Mouse (Mus musculus): ENCODE results near the gene Fbrsl1.

Fbrsl1 gene

DNA sequence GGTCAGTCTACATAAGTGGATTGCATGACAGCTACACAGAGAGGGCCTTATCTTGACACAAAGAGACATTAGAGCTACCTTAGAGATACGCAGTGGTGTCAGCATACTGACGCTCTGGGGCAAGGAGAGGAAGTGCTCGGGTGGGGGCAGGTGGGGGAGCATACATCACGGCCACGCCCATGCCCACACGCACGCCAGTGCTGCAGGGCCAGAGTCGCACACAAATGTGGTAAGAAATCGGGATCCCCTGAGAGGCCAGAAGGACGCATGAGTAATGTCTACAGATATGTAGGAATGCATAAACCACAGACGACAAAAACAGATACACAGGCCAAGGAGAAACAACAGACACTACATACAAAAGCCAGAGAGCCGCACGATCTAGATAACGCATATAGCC lies 35.3 kb downstream of the Fbrsl1 start:
- no peak for DNase-seq (ENCODE audit: low read depth)

DNA sequence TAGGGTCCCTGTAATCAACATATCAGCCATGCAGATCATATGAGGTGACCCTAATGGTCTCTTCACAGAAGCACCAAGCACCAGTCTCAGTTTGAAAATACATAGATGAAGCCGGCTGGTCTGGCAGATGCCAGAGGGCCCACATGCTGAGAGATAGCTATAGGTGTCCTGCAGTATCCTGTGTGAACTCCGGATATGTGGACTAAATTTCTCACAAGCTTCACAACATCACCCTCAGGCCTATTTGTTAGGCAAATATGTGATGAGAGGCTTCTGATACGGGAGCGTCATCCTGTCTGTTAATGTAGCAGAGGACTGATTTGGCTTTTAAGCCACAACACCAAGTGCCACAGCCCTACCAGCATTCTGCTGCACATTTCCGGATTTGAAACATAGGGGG lies 37.9 kb downstream of the Fbrsl1 start:
- no peak for DNase-seq (ENCODE audit: low read depth)

DNA sequence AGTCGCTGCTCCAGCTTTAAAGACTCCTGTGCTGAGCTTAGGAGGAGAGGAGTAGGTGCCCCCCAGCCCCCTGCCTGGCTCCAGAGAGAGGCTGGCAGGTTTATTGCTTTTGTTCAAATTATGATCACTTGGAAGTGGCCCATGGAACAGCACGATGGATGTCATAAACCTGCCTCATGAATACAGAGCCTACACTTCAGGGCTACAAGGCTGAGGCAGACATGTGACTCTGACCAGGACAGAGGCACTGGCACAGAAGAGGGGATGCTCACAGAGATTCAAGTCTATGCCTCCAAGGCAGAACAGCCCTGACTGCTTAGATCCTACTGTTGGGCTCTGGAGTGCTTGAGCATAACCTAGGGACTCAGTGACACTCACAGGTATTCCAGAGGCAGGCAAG lies 39.3 kb downstream of the Fbrsl1 start:
- no peak for DNase-seq (ENCODE audit: low read depth)

DNA sequence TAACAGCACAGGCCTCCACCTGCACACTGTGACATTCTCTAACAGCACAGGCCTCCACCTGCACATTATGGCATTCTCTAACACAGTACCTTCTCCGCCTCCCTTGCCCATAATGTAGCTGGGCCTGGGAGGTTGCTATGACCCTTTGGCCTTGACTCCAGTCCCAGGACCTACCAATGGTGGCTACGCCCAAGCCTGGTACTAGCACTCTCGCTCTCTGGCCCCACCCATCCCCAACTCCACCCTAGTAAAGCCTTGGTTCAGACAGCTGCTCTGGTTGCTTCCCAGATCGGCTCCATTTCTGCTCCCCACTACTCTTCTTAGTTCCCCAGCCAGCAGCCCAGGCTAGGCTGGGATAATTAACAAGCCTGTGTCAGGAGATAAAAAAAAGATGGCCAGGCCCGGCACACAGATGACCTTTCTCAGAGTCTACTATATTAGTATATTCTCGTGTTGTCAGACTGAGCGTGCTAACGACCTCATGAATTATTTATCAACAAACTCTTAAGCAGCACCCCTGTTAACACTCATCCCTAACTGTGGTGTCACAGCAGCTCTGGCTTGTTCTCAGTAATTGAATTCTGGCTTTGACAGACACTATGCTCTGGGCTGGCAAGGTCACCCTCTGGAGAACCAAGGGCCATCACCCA lies 42.1 kb downstream of the Fbrsl1 start:
- peak; percentile 10 for DNase-seq (ENCODE audit: low read depth)

DNA sequence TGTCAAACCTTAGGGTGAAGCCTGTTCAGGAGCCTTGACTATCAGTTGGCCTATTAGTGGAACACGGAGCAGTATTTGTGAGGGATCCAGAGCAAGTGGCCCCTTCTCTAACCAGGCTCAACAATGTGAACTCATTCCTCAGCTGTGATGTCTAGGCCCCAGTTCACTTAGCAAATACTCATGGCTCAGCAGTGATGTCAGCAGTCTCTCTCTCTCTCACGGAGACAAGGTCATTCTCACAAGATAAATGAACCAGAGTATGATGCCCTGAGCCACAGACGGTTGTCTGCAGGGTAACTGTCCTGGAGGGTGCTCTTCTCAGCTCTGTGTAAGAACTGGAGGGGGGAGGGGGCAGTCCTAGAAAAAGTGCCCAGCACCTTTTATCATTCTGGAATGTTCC lies 44.4 kb downstream of the Fbrsl1 start:
- no peak for DNase-seq (ENCODE audit: low read depth)

DNA sequence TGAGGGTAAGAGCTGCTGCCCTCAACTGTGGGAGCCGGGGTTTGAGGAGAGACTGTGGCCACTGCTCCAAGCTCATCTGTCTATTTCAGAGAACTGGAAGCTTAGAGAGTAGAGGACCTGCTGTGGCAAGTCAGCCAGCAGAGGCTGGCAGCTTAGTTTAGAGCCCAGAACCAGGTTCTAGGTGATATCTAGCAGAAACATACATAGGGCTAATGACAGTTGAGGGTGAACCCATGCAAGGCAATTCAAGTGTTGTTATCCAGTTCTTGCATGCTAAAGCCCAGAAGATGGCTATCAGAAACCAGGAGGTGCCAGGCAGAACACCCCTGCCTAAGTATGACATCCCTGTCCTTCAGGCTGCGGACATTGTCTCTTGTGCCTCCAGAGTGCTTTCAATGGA lies 45.7 kb downstream of the Fbrsl1 start:
- DNase-seq (ENCODE audit: low read depth): no peak

DNA sequence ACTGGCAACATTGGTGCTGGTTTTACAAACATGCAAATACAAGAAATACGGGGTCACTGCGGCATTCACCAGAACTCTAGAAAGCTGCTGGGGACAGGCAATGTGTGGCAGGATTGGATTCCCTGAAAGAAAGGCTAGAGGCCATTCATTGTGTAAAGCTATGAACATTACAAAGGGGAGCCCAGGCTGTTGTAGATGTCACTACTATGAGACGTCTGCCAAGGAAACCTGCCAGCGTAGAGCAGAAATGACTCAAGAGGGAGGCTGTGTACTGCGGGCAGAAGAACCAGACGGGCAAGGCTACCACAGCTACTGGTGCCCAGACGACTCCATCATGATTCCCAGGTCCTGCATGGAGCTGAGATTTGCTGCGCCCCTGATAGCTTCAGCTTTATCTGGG lies 47.2 kb downstream of the Fbrsl1 start:
- no peak for DNase-seq (ENCODE audit: low read depth)

DNA sequence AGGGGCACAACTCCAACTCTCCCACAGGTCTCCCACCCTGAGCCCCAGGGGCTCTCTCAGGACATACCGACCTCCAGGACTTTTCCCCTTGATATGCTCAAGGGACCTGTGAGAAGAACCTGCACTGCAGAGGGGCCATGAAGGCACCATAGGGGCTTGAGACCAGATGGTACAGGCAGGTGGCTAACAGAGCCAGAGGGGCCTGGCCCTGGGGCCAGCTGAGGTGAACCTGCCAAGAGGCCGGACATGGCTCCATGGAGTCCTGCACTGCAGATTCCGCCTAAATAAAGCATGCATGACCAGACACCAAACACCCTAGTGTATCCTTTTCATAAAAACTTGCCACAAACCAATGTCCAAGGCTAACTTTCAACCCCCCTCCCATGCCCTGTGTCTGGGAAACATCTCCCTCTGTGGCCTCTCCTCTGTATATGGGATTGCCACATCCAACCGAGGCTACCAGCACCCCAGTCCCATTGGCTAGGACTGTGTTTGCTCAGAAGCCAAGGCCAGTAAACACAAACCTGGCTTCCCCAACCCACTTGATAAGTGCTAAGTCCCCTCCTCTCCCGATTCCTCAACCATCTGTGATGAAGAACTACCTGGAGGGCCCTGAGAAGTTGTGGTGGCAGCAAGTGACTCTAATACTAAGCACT lies 53.2 kb downstream of the Fbrsl1 start:
- no peak for DNase-seq (ENCODE audit: low read depth)

DNA sequence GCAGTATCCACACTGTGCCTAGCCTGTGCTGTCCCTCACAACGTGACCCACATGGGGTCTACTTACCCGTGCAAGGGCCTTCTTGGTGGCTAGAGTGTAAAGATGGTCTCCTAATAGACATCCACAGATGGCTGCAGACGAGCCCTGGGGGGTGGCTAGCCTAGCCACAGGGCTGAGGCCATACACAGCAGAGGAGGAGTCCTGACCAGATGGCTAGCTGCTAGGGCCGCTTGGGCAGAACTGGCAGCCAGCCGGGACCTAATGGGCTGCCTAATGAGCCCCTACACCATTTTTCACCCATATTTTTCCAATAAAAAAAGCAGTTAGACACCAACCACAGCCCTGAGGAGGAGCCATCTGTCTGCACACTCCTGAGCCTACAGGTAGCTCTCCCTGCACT lies 55.6 kb downstream of the Fbrsl1 start:
- DNase-seq (ENCODE audit: low read depth): no peak

DNA sequence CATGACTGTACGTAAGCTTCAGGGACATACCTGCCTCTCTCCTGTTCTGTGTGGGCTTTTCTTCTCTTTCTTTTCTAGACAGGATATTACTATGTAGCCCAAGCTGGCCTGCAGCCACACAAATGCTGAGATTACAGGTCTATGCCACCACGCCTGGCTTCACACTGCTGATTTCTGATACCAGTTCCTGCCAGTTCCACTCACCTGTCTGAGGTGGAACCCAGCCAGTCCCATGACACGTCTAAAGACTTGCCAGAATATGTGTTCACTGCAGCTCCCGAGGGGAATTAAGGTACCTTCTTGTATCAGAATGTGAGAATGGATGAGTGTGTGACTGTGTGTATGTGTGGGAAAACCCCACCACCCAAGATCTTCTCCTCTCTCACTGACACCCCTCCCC lies 57.7 kb downstream of the Fbrsl1 start:
- DNase-seq (ENCODE audit: low read depth): no peak

DNA sequence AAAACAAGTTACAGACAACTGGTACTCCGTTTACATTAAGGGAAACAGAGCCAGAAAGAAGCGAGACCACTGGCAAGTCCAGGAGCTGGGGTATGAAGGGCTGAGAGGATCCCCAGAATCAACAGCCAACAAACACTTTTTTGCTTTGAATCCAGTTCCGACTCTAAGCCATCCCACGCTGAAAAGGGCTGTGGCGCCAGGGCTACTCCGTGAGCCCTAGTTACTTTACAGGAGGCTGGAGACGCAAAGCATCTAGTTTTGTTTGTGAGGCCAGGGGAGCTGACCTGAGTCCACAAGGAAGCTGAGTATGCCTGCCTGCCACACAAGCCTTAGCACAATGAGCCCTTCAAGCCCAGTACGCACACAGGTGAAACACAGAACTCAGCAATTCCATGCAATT lies 61.0 kb downstream of the Fbrsl1 start:
- DNase-seq (ENCODE audit: low read depth): no peak

DNA sequence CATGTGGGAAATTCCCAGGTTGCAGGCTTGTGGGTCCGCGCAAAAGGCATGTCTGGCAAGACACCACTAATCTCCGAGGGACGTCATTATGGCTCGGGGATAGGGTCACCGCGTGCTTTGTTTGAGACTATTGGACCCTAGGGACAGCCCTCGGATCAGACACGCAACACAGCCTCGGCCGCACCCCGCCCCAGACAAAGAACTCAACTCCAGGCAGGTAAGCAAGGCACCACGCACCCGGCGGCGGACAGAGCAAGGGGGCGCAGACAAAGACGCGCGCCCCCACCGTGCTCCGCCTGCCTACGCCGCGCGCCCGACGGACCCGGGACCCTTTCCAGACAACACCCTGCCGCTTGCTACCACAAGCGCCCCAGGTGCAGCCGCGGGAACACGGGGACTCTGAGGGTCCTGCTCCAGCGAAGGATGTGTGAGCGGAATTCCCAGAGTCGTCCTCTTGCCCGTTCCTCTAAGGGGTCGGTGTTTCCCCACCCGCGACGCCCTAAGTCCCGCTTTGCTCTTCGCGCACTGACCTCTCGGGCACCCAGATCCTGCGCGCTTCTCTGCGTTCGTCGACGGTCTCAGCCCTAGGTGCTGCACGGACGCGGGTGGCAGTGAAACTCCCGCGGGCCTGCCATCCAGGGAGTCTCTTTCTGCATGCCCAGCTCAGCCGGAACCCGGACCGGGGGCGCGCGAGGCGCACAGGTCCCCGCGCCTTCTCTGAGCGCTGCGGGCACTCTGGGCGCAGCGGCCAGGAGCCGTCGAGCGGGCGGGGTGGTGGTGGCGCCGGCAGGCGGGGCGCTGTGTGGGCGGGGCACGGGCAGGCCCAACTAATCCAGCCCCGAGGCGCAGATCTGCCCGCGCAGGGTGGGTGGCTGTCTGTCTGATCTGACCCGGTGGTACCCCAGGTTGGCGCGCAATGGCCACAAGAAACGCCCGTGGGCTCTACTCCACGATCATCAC lies 61.7 kb downstream of the Fbrsl1 start:
- DNase-seq (ENCODE audit: low read depth): peak; percentile 24

DNA sequence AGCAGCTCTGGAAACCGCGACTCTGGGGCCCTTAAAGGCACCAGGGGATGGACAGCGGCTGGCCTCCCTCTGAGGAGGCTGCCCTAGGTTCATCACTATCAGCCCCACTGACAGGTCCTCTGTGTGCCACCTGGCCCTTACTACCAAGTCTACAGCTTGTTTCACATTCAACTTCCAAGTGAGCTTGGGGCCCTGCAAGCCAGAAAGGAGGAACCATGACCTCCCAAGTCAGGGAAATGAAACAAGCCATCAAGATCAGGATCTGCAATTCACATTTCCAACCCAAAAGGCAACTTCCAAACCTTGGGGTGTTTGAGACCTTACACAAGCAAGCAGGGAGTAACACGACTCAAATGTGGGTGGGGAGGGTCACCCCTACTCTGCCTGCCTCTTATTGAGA lies 63.0 kb downstream of the Fbrsl1 start:
- no peak for DNase-seq (ENCODE audit: low read depth)

DNA sequence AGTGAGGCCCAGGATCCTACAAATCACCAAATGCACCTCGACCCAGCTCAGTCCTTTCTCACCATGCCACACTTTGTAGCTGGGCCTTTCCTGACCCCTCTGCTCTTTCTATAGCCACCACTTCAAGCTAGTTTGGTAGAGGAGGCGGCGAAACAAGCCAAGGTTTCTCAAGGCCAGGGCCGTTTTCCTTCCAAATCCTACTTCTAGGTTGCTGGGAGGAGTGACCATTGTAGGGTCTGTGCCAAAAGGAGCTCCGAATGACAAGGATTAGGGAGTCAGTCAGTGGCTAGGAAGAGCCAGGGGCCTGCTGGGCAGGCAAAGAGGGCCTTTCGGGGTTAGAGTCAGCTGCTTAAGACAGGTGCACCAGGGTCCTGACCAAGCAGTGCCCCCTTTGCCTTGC lies 63.8 kb downstream of the Fbrsl1 start:
- DNase-seq (ENCODE audit: low read depth): no peak

DNA sequence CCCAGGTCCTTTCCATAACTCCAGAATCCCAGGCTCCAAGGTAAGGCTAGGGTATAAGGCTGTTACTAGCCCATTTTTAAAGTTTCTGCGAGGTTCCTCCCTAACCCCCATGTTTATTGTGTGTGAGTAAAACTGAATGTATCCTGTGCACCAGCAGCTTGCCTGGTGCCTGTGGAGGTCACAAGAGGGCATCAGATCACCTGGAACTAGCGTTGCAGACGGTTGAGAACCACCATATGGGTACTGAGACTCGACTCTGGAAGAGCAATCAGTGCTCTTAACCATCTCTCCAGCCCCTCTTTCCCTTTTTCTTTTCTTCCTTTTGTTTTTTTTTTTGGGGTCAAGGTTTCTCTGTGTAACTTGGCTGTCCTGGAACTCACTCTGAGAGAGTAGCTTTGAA lies 68.5 kb downstream of the Fbrsl1 start:
- DNase-seq (ENCODE audit: low read depth): no peak

DNA sequence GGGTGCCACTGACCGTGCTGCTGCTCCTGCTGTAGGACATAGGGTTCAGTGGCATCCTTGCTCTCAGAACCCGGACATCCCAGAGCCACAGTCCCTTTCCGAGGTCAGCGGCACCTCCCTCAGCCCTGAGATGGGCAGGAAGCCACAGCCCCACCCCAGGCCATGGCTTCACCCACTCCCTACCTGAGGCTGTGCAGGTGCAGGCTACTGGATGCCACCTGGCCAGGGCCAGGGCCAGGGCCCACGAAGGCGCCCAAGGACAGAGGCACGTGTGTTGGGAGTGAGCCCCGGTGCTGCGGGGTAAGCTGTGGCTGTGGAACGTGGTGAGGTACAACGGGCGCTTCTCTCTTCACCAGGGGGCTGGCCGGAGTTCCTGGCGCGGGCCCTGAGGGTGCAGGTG lies 69.2 kb downstream of the Fbrsl1 start:
- no peak for DNase-seq (ENCODE audit: low read depth)

DNA sequence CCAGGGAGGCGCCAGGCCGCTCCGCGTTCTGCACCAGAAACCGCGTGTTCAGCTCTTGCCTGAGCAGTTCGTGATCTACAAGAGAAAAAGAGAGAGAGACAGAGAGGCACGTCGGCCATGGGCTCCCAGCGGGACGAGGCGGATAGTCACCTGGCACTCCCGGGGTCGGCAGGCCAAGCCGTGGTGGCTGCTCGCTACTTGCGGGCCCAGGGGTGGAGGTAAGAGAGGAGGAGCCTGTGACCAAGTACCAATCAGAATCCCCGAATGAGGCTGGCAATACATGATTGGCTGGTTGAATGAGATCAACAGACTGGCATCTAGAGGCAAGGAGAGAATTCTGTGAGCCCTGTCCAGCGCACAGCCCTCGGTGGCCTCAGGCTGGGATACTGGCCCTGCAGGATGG lies 70.1 kb downstream of the Fbrsl1 start:
- no peak for DNase-seq (ENCODE audit: low read depth)

DNA sequence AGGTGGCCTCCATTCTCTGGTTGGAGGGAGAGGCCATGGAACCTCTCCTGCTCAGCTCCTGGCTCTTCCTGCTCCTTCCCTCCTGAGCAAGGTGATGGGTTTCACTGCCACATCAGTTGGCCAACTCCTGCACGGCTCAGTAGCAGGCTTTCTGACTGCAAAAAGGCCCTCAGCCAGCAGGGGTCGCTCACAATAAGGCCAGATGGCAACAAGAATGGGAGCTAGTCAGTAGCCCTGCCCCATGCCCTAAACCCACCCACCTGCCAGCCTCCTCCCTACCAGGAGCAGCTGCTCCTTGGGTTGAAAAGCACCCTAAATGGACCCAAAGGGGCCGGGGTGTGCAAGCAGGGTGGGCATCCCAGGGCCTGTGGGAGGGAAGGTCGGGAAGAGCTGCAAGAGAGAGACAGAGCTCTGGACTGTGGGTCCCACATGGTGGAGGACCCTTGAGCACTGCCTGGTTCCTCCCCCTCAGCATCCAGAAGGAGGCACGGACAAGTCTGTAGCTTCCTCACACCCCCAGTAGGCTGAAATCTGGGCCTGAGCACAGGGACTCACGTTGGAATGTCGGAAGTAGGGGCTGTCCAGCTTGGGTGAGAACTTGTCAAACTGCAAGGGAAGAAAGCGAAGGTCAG lies 71.4 kb downstream of the Fbrsl1 start:
- peak; percentile 42 for DNase-seq (ENCODE audit: low read depth)

DNA sequence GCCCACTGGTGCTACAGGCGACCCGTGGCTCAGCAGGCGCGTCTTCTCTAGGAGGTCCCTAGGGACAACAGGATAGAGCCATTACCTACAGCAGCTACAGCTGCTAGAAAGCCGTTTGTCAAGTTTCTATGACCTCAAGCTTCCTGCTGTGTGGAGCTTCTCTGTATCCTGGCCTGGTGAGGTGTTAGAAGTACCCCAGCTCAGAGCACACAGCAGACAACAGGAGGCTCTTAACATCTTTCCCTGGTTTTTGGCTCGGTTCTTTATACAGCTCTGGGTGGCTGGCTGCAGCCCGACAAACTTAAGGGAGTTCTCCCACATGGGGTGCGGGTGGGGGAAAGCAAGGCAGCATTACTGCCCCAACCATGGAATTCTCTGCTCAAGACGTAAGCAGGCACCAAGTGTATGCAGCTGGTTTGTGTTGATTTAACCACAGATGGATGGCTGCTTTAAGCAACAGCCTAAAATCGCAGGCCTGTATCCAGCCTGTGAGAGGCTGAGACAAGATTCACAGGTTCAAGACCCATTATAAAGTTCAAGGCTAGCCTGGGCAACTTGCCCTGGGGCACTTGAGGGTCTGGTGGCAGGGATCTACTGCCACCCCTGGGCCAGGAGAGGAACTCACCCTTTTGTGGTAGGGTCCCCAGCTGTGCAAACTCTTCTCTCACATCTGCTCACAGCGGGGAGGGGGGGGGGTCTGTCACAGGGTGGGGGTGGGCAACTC lies 84.3 kb downstream of the Fbrsl1 start:
- no peak for DNase-seq (ENCODE audit: low read depth)

DNA sequence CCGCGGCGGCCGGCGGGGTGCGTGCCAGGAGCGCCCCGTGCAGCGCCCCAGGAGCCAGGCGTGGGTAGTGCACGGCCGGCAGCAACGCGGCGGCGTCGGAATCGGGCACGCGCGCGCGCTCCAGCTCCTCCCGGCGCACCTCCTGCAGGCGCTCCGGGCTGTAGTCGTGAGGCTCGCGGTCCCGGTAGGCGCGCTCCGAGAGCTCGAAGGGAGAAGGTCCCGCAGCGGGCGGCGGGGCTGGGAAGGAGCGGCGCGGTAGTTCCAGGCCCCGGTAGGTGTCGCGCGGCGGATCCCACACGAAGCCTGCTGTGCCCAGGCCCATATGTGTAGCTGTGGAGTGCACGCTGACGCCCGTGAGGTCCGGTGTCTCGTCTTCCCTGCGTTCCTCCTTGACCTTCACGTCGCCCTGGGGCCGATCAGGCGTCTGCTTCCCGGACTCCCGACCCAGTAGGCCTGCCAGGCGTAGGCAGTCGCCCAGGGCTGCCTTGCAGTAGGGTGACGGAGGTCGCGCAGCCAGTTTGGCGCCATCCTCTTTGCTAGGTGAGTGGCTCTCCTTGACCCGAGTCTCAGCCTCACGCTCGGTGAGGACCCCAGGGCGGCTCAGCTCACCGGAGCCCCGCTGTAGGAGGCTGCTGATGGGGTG lies 85.0 kb downstream of the Fbrsl1 start:
- DNase-seq (ENCODE audit: low read depth): peak; percentile 47

DNA sequence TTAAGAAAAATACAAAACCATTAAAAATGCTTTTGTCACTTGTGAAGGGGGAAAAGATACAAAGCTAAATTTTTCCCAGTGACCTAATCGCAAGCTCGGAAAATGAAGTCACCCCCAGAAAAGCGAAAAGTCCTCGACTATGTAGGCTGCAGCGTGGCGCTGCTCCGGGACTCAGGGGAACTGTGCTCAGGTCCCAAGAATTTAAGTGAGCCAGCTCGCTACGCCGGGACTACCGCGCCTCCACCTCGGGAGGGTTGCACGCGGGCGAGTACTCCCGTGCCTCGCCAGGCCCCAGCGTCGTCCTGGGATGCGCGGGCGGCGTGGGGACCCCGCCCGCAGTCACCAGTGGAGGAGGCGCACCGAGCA lies 85.5 kb downstream of the Fbrsl1 start:
- no peak for DNase-seq (ENCODE audit: low read depth)

DNA sequence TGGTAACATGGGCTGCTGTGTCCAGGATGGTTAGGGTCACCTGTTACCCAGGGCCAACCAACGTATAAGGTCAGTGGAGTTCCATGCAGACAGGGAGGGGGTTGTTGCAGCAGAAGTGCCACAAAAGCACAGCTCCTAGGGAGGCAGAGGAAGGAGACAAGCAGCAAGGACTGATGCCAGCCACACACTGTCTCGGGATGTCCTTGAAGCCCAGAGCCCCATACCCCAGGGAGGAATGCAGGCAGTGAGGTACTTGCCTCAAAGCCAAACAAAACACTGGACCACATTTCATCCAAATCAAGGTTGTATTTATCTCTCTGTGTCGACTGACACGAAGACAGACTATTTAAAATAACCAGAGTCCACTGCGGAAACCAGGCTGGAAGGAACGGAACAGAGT lies 86.8 kb downstream of the Fbrsl1 start:
- no peak for DNase-seq (ENCODE audit: low read depth)

Data from c-Kit-positive CD71-positive TER-119-negative erythroid progenitor cells, embryonic 14.5 days (primary cell).